Mouse (Mus musculus) liver, embryonic 16.5 days (tissue): ENCODE results near the gene Slc22a20. TPM values are rescaled to one million over a fixed set of nuclear protein-coding genes. Genes with fewer than 3 reads are reported as not detected.

ENCODE experiments used
- ATAC-seq: fragments of 200-750 bp; cut with Nextera tagmentation; 2 replicates; pipeline ENCODE4 v1.8.0; 2017; ENCODE audit warnings: low read depth, mild to moderate bottlenecking, moderate number of reproducible peaks, moderate library complexity
- H3K27ac ChIP-seq: fragments of 300-500 bp; sonication (generic); 2 replicates; pipeline ENCODE4 v1.5.1; 2014; ENCODE audit warnings: mild to moderate bottlenecking, low read length
- H3K27me3 ChIP-seq: fragments of 300-500 bp; sonication (generic); 2 replicates; pipeline ENCODE4 v1.6.1; 2014; ENCODE audit warnings: low read depth, low read length, mixed read lengths; ENCODE audit not compliant: control insufficient read depth, insufficient read depth
- H3K36me3 ChIP-seq: fragments of 300-500 bp; sonication (generic); 2 replicates; pipeline ENCODE4 v1.6.1; 2014; ENCODE audit warnings: mild to moderate bottlenecking; ENCODE audit not compliant: control insufficient read depth, insufficient read depth
- H3K4me1 ChIP-seq: fragments of 300-500 bp; sonication (generic); 2 replicates; pipeline ENCODE4 v1.6.1; 2014; ENCODE audit warnings: low read depth, low read length, mixed read lengths; ENCODE audit not compliant: control insufficient read depth
- H3K4me2 ChIP-seq: fragments of 300-500 bp; sonication (generic); 2 replicates; pipeline ENCODE4 v1.6.1; 2014; ENCODE audit warnings: low read depth, low read length, mixed read lengths
- H3K4me3 ChIP-seq: fragments of 300-500 bp; sonication (generic); 2 replicates; pipeline ENCODE4 v1.5.1; 2014; ENCODE audit warnings: low read depth, mild to moderate bottlenecking, low read length
- H3K9ac ChIP-seq: fragments of 300-500 bp; sonication (generic); 2 replicates; pipeline ENCODE4 v1.6.1; 2014; ENCODE audit warnings: low read depth, low read length
- H3K9me3 ChIP-seq: fragments of 300-500 bp; sonication (generic); replicated peaks from 2 replicates; pipeline ENCODE4 v1.6.1; 2016; ENCODE audit warnings: low read length; ENCODE audit not compliant: control insufficient read depth
- WGBS: fragments of 180-500 bp; shearing (Covaris S2); extraction: QIAGEN DNeasy Blood & Tissue Kit; methylation state at CpG from one replicate; pipeline ENCODE4 v1.1.7; 2014; ENCODE audit not compliant: insufficient replicate concordance; 5-methylcytosine and 5-hydroxymethylcytosine counted together
- polyA plus RNA-seq: library from polyadenylated mRNA; unstranded; fragments of >200 nt; fragmentation: Nextera tagmentation; extraction: Ambion mirVana; gene quantifications from 2 replicates; pipeline ENCODE4 v1.2.1, GENCODE M21; 2015

Slc22a20 gene
- polyA plus RNA-seq, 1 experiment from 2014 or later = 0.06 TPM

DNA sequence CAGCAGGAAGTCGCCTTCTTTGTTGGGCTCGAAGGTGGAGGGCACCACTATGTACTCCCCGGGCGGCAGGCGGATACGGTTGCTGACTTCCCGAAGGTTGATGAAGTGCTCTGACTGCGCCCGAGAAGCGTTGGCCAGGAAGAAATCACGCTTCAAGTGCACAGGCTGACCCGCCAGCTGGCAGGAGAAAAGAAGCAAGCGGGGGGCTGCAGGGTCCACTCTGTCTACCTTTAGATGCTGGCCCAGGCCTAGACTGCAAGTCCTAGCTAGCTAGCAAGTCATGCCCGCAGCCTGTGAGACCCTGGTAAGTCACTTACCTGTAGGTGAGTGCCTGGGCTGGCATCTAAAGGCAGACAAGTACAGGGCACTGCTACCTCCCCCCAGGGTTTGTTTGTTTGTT is 8.8 kb upstream of the Slc22a20 start:
- H3K9ac ChIP-seq = no peak overlapping the region
- no peaks in the 10 kb centered on the region for H3K9me3 ChIP-seq
- peaks cover 4% of the 10 kb centered on the region for H3K4me1 ChIP-seq
- no peak for ATAC-seq
- peaks cover 37% of the 10 kb centered on the region for H3K36me3 ChIP-seq
- no peak overlapping the region for H3K4me2 ChIP-seq
- no peak overlapping the region for H3K27ac ChIP-seq
- no peaks in the 10 kb centered on the region for H3K27me3 ChIP-seq
- no peak overlapping the region for H3K4me3 ChIP-seq
- 89% methylated on average over 14 of the region's 14 CpGs for WGBS

DNA sequence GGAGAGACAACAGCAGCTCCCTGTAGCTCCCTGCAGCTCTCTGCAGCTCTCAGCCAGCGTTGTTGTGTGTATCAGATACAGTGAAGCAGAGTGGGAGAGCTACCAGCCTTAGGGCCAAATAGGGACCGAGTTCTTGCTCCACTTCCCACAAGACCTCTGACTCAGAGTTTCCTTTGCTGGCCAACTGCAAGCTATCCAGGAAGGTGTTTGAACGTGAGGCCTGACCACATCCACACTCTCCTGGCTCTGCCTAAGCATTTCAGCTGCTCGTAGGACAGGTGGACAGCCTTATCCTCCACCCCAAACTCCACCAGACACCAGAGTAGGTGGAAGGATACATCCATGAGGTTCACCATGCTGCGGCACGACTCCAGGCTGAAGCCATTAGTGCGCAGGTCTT is 6.1 kb upstream of the Slc22a20 start:
- H3K36me3 ChIP-seq = peaks cover 29% of the 10 kb centered on the region
- H3K27ac ChIP-seq = peak overlapping the region; percentile 18; the same call in 1 of the 2 replicates

DNA sequence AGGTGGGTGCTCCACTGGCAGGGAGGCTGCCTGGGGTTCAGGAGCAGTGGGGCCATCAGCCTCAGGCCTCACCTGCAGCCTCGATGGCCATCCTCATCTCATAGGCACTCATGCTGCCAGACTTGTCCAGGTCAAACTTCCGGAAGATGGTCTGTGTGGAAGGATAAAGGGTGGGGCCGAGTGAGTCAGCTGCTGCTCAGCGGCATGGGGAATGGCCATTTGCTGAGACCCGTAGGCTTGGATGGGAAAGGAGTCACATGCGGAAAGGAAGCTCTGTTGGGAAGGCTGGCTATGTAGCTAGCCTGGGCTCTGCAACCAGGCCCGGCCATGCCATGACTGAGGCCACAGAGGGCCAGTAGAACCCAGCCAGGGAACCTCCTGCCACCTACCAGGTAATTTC is 5.5 kb upstream of the Slc22a20 start:
- peaks cover 22% of the 10 kb centered on the region for H3K4me1 ChIP-seq
- WGBS = 78% methylated on average over 7 of the region's 7 CpGs
- H3K9me3 ChIP-seq = no peaks in the 10 kb centered on the region
- peaks cover 29% of the 10 kb centered on the region for H3K36me3 ChIP-seq
- ATAC-seq = no peak
- H3K9ac ChIP-seq = no peak overlapping the region
- no peak overlapping the region for H3K4me3 ChIP-seq
- H3K27me3 ChIP-seq = no peaks in the 10 kb centered on the region
- no peak overlapping the region for H3K4me2 ChIP-seq
- peak overlapping the region; percentile 18; the same call in 1 of the 2 replicates for H3K27ac ChIP-seq

More for the DNA sequence above, 6.1 kb upstream of the Slc22a20 start:
- no peak overlapping the region for H3K4me2 ChIP-seq
- ATAC-seq = no peak
- H3K9me3 ChIP-seq = no peaks in the 10 kb centered on the region
- 63% methylated on average over 7 of the region's 7 CpGs for WGBS
- H3K9ac ChIP-seq = no peak overlapping the region
- H3K4me3 ChIP-seq = no peak overlapping the region
- no peaks in the 10 kb centered on the region for H3K27me3 ChIP-seq
- H3K4me1 ChIP-seq = peaks cover 22% of the 10 kb centered on the region

DNA sequence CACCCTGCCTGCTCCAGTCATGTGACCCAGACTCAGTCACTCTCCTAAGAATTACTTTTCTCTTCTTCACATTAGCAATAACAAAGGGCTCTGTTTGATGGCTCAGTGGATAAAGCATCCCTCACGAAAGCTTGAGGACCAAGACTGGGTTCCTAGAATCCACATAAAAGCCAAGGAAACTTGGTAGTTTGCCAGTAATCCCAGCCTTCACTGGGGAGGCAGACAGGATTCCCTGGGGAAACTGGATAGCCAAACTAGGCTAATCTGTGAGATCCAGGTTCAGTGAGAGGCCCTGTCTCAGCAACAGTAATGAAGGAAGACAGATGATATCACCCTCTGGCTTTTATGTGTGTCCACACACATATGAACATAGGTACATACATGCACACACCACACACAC is 5.0 kb upstream of the Slc22a20 start:
- no peak overlapping the region for H3K4me2 ChIP-seq
- H3K4me1 ChIP-seq = peaks cover 22% of the 10 kb centered on the region
- peaks cover 27% of the 10 kb centered on the region for H3K36me3 ChIP-seq
- no peak for ATAC-seq
- WGBS = 90% methylated on average over 1 of the region's 1 CpGs
- no peak overlapping the region for H3K4me3 ChIP-seq
- no peaks in the 10 kb centered on the region for H3K27me3 ChIP-seq
- no peak overlapping the region for H3K27ac ChIP-seq
- H3K9ac ChIP-seq = no peak overlapping the region
- H3K9me3 ChIP-seq = no peaks in the 10 kb centered on the region

DNA sequence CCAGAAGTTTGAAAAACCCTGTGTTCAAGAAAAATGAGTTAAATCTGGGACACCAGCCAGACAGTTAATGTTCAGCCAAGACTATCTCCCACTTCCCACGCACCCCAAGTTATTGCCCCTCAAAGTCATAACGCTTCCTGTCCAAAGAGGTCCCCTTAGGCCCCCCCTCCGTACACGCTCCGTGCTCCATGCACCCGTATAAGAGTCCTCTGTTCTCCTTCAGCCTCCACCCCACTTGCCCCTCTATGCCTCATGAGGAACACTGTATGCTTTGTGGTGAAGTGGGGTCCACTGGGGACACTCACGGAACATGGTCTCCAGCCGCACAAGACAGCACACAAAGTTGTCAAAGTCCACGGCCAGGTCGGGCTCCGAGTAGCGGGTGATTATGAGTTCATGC is 4.1 kb upstream of the Slc22a20 start:
- 82% methylated on average over 12 of the region's 12 CpGs for WGBS
- Histone ChIP-seq H3K4me1 (peaks cover 22% of the 10 kb centered on the region), H3K4me3 (no peak overlapping the region), H3K36me3 (peaks cover 27% of the 10 kb centered on the region), H3K27ac (peak overlapping the region; percentile 65), H3K9ac (no peak overlapping the region), H3K9me3 (no peaks in the 10 kb centered on the region), H3K4me2 (no peak overlapping the region), H3K27me3 (no peaks in the 10 kb centered on the region)
- ATAC-seq = peak; percentile 26

DNA sequence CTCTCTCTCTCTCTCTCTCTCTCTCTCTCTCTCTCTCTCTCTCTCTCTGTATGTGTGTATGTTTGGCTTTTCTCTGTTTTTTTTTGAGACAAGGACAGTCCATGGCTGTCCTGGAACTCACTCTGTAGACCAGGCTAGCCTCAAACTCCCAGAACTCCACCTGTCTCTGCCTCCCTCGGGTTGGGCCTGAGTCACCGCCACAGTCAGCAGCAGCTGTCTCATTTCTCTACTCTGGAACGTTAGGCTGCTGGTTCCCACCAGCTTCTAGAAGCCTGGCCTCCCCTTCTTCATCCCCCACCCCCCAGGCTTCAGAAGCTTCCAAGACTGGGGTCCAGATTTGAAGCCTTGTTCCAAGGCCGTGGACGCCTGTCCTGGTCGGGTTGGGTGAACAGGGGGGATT is 3.6 kb upstream of the Slc22a20 start:
- Histone ChIP-seq H3K4me1 (peaks cover 22% of the 10 kb centered on the region), H3K4me2 (peak overlapping the region; percentile 24), H3K9ac (no peak overlapping the region), H3K27me3 (no peaks in the 10 kb centered on the region), H3K27ac (peak overlapping the region; percentile 65), H3K36me3 (peaks cover 24% of the 10 kb centered on the region), H3K4me3 (no peak overlapping the region), H3K9me3 (no peaks in the 10 kb centered on the region)
- ATAC-seq = no peak; the same call in 1 of the 2 replicates
- 50% methylated on average over 6 of the region's 6 CpGs for WGBS

DNA sequence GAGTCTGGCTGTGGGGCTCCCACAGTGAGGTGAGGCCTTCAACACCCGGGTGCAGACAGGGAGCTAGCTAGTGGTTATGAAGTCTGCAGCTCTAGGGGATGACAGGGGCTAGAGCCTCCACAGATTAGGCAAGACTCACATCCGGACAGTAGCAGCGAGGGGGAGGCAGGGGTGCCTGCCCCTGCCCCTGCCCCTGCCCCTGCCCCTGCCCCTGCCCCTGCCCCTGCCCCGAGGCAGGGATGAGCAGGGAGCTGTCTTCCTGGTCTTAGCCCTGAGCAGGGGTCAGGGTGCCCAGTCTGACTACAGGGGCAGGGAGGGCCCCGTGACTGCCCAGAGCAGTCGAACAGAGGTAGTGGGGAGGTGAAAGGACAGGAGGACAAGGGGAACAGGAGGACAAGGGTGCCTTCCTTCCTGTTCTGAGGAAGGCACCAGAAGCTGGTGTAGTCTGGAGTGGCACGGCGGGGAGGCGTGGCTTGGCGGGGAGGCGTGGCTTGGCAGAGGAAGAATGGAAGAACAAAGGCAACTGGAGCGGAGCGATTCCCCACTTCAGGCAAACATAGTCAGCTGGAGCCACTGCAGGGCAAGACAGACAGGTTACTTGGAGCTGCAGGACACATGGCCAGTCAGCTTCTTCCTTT is 3.0 kb upstream of the Slc22a20 start:
- WGBS = 7% methylated on average over 13 of the region's 13 CpGs
- peak overlapping the region; percentile 24 for H3K4me2 ChIP-seq
- peak; percentile 64 for ATAC-seq
- peak overlapping the region; percentile 40; the same call in 1 of the 2 replicates for H3K9ac ChIP-seq
- peaks cover 20% of the 10 kb centered on the region for H3K36me3 ChIP-seq
- peaks cover 25% of the 10 kb centered on the region for H3K4me1 ChIP-seq
- no peaks in the 10 kb centered on the region for H3K27me3 ChIP-seq
- H3K9me3 ChIP-seq = no peaks in the 10 kb centered on the region
- peak overlapping the region; percentile 65 for H3K27ac ChIP-seq
- no peak overlapping the region for H3K4me3 ChIP-seq

DNA sequence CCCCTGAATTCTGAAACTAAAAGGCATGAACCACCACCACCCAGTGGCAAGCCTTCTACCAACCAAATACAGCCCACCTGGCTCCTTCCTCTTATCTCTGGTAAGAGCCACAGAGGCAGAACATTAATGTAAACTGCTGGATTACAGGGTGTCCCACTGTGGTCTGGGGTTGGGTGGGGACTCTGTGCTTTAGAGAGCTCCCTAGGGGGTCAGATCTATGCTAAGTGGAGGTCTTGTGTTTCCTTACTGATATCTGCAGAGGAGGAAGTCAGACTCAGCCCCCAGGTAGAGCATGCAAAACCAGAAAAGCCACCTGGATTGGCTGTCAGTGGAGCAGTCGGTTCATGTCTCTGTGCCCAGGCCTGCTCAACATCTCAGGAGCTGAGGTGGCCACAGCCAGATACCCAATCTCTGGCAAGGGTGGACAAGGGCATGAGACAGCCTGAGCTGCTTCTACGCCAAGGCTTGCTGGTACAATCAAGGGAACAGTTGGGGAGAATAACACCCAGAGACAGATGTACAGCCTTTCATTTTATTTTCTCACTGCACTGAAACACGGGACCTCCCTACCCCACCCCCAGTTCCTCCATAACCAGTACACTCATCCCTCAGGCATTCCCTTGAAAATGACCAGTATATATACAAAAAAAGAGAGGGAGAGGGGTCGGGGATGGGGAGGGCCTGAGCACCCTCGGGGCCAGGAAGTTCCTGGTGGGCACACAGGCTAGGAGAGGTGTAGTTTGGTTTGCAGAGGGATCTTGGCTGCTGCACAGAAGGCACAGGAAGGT is 2.3 kb upstream of the Slc22a20 start:
- no peaks in the 10 kb centered on the region for H3K9me3 ChIP-seq
- no peaks in the 10 kb centered on the region for H3K27me3 ChIP-seq
- no peak overlapping the region for H3K4me3 ChIP-seq
- no peak overlapping the region; the same call in 1 of the 2 replicates for H3K9ac ChIP-seq
- ATAC-seq = no peak
- no peak overlapping the region for H3K4me2 ChIP-seq
- 32% methylated on average over 5 of the region's 5 CpGs for WGBS
- H3K4me1 ChIP-seq = peaks cover 27% of the 10 kb centered on the region
- peak overlapping the region; percentile 65 for H3K27ac ChIP-seq
- peaks cover 14% of the 10 kb centered on the region for H3K36me3 ChIP-seq

DNA sequence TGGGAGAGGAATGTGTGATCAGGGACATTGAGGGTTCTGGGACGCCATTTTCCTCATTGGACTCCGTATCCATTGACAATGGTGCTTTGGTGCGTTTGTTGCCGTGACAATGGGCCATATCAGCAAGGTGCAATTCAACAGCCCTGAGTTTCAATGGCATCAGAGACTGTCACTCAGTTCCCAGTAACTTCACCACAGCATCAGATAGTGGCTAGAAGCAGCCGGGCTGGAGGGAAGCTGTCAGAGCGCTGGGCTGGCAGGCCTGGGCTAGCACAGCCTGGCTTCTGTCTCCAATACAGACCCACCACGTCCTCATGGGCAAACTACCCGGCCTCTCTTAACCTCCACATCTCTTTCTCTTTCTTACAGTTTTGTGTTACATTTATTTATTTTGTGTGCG is 5.5 kb downstream of the Slc22a20 start:
- Histone ChIP-seq H3K4me2 (no peak overlapping the region), H3K9me3 (no peaks in the 10 kb centered on the region), H3K36me3 (no peaks in the 10 kb centered on the region), H3K27ac (no peak overlapping the region), H3K27me3 (no peaks in the 10 kb centered on the region), H3K4me1 (peaks cover 10% of the 10 kb centered on the region), H3K9ac (no peak overlapping the region), H3K4me3 (no peak overlapping the region)
- ATAC-seq = no peak
- WGBS = 35% methylated on average over 9 of the region's 9 CpGs
